Mouse (Mus musculus) cerebral cortex, adult 2 months (tissue): ENCODE data around the gene Arhgef17.

ENCODE experiments used
- WGBS: fragments of 180-500 bp; shearing (Covaris S2); methylation state at CpG from one replicate; pipeline ENCODE4 v1.1.7; 2018; 5-methylcytosine and 5-hydroxymethylcytosine counted together

The Arhgef17 gene

DNA sequence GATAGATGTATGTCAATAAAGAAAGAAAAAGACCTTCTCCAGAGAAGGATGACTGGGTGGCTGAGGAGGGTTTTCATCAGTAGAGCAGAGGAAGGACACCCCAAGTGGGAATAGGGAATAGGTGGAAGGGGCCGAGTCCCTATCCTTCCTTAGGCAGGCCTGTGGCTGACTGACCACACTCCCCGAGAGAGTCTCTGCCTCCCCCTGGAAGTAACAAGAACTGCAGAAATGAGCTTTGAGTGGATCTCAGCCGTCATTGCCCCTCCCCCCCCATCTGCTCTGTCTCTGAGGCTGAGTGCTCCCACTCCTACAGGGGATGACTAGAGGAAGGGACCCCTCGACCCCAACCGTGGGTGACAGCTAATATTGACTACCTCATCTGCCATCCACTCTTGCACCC lies 9.3 kb upstream of the Arhgef17 start:
- WGBS: 49% methylated on average over 5 of the region's 5 CpGs

DNA sequence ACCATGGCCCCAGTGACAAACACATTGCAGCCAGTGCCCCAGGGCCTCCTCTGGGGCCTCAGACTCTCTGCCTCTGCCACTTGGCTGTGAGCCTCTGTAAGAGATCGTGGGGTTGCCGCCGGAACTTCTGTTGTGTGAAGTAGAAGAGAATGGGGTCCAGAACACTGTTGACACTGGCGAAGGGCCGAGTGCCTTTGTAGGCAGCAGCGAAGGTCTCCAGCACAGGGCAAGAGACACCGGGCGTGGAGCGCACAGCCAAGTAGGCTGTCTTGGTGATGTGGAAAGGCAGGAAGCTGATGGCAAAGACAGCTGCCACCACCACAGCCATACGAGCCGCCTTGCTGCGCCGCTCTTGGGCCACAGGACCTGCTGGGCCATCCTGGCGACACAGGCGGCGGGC lies 6.2 kb upstream of the Arhgef17 start:
- WGBS: 79% methylated on average over 16 of the region's 16 CpGs

DNA sequence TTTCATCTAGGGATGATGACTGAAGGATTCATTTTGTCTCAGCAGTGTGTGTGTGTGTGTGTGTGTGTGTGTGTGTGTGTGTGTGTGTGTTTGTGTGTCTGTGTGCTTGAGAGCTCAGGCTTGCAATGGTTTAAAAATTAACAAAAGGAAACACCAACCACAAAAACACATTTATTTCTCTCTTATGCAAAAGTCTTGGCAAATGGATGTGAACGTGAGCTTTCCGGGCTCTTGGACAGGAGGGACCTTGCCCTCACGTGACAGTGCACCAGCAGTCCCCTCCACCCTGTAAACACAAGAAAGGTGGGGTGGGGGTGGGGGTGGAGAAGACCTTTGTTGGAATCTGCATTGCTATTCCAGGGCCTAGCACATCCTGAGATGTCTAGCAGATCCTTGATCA lies 5.6 kb upstream of the Arhgef17 start:
- 87% methylated on average over 3 of the region's 3 CpGs for WGBS

DNA sequence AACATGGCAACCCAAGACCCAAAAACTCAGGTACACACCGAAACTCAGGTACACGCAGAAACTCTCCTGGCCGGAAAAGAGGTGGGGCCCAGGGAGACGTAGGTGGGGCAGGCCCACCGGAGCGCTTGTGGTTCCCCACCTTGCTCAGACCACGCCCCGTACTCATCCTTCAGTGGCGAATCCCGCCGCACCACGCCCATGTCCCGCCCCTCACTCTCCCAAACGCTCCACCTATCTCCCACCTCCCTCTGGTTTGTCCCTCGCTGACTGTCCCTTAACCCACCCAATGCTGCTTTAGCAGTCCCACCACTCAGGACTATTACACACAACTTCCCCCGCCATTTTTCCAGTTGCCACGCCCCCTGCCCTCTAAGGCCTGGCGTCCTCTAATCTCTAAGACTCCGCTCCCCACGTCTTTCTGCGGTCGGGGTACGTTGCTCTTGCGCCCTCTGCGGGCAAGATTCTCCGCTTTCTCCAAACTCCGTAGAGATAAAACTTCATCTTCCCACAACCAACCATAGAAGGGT lies 637 bp upstream of the Arhgef17 start:
- 2% methylated on average over 27 of the region's 27 CpGs for WGBS

DNA sequence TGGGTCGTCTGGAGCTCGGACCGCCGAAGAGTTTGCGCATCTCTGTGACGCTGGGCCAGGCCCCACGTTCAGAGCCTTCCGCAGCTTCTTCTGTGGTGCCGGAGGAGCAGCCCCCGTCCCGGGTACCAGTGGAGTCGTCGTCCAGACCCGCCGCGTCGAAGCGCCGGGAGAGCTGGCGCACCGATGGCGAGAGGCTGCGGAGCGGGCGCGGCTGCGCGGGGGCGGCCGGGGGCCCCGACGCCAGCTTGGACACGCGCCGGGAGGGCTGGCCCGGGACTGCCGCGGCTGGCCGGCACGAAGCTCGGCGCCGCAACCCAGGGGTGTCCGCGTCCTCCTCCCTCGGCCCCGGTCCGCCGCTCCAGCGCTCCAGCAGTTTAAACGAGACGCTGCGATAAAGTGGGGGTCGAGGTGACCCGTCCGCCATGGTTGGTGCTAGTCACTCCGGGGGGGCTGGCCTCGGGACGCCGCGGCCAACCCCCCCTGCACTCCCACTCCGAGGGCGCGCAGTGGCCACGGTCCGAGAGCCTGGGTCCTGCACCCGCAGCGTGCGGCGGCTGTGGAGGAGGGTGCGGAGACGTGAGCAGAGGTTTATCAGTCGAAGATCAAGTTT lies 486 bp downstream of the Arhgef17 start:
- under 1% methylated on average over 73 of the region's 73 CpGs for WGBS

DNA sequence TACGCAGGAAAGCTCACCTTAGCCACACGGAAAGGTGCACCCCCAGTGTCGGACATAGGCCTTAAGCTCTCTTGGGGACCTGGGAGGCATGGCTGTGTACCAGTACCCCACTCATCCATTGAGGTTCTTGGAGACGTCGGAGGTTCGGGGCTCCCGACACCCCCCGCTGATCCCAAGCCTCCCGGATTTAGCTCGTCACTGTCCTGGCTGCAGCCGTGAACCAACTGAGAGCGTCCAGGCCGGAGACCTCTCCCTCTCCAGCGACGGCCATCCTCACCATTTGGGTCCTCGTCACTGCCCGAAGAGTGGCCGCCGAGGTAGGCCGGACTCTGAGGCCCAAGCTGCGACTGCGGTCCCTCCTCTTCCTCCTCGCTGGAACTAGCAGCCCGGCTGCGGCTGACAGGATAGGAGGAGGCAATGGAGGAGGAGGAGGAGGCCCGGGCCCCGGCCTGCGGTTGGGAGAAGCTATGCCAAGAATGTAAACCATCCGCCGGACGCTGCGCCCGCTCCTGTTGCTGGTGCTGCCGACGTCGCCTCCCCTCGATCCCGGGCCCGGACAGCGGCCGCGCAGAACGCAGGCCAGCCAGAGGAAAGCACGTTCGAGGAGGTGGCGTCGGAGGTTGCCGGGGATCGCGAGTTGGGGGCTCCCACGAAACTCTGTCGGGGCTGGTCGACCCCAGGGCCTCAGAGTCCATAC lies 1.1 kb downstream of the Arhgef17 start:
- WGBS: 26% methylated on average over 53 of the region's 53 CpGs

DNA sequence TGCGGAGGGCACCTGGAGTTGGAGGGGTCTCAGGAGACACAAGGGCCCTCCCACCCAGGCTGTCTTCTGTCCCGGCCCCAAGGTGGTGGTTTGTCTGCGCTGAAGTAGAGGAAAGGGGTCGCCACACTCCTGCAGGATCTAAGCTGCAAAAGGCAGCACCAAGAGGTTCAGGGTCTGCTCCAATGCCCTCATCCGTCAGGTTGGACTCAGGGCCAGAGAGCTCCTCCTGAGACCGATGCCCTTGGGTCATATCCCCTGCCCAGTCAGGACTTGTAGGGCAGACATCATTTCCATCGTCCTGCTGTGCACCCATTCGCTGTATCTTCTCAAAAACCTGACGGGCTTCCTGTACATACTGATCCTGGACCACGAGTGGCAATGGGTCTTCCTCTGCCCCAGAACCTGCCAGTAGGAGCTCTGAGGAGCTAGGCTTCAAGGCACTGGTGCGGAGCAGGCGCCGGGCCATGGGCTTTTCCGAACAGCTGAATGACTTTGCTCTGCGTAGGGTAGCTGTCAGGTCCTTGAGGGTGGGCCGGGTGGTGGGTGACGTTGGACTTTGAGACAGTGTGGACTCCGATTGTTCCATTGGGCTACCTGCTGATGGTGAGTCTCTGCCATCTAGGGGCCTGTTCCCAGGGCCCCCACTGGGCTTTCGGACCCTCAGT lies 2.1 kb downstream of the Arhgef17 start:
- WGBS: 90% methylated on average over 19 of the region's 19 CpGs

DNA sequence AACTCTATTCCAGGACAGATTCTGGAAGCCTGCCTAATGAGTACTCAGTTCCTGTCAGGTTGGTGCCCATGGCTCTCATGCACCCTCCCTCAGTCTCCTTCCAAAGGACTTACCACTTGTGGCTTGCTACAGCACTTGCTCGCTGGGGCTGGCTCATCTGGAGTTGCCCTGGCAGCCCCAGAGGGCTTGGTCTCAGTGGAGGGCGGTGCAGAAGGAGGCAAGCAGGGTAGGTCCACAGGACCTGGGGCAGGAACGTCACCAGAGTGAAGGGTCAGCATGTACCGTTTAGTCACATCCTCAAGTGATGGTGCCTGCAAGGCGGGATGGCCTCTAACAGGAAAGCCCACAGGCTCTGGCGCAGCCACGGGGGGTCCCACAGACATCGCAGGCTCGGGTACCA lies 3.5 kb downstream of the Arhgef17 start:
- WGBS: 77% methylated on average over 9 of the region's 9 CpGs

DNA sequence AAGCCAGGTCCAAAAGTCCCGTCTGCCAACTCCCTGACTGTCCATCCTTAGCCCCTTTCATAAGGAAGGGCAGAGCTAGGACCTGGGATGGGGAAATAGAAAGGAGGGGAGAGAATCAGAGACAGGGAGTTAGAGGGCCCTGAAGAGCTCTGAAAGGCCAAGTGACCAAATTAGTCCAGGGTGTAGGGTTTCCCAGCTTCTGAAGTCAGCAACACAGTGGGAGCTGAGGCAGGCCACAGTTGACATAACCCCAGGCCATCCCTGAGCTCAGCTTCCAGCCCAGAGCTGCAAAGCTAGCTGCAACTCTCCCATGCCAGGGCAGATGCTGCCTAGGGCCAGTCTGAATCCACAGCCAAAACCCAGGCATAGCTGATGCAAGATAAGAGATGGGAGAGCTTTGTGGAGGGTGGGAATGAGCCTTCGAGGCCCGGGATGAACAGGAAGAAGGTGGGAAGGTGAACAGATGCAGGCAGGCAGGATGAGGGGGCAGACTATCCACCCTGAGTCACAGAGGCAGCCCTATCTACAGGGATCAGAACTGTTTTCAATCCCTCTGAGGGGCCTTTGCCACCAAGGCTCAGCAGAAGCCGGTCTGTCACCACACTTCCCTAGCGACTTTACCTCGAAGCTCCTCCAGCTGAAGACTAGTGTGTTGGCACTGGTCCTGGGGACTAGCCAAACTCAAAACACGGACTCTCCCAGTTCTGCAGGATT lies 4.5 kb downstream of the Arhgef17 start:
- 36% methylated on average over 7 of the region's 7 CpGs for WGBS

DNA sequence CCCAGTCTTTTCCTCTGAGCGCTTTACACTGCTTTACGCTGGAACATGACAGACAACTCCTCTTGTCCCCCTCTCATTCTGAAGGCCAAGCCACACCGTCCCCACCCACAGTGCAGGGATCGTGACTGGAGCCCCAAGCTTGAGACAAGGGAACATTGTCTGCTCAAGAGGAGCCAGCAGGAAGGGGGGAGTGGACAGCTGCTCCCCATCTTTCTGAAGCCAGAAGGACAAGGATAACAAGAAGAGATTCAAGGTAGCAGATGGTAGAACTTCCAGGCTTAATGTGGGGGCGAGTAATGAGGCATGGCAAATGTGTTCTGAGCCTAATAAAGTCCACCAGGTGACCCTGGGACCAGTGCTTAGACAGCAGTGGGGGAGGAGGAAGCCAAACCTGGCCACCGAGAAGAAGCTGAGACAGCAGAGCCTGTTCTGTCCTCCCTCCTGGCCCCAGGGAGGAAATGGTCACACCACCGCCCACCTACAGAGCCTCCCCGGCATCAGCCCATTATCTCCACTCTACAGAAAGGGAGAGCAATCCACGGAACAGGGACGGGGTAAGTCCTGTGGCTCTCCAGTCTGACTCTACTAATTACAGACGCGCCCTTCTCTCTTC lies 5.5 kb downstream of the Arhgef17 start:
- 45% methylated on average over 12 of the region's 12 CpGs for WGBS

DNA sequence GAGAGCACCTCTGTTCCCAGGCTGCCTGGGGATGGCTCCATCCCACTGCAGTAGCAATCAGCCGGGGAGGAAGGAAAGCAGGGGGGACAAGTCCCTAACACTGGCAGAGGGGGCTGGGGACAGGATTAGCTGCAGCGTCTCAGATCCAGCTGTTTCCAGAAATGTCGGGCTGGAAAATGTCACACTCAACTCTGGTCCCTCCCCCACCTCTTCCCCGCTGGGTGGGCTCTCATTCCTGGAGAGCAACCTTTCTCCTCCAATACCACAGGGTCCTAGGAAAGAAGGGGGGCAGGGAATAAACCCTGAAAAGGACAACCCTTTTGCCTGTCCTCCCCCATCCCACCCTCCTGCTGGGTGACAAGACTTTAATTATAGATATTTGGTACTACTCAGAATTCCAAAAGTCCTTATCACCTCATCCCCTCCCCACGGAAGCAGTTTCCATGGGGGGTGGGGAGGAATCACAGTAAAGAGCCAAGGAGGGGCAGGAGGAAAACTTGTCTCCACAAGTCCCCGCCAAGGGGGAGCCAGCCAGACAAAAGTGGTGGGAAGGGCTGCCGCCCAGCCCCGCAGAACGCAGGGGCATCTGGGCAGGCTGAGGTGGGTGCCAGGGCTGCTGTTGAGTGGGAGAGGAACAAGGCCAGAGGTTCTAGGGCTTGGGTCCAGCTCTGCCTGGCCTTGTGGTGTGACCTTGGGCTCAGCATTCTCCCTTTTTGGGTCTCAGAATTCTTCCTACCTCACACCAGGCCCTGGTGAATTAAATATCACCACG lies 7.0 kb downstream of the Arhgef17 start:
- WGBS: 46% methylated on average over 10 of the region's 10 CpGs

DNA sequence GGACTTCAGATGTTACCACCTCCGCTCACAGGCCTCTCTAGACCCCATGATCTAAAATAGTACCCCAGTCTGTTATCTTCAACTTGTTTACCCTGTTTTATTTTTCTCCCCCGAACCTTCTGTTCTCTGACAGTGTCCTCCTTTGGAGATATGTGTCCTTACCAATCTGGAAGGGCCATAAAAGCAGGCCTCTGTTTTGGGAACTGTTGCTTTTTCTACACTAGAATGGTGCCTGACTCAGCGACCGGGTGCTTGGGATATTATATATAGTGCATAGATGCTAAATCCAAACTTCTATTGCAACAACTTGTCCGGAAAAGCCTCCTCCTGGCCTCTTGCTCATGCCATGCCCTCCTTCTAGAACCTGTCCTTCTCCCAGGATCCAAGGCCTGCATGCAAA lies 7.7 kb downstream of the Arhgef17 start:
- 58% methylated on average over 5 of the region's 5 CpGs for WGBS

DNA sequence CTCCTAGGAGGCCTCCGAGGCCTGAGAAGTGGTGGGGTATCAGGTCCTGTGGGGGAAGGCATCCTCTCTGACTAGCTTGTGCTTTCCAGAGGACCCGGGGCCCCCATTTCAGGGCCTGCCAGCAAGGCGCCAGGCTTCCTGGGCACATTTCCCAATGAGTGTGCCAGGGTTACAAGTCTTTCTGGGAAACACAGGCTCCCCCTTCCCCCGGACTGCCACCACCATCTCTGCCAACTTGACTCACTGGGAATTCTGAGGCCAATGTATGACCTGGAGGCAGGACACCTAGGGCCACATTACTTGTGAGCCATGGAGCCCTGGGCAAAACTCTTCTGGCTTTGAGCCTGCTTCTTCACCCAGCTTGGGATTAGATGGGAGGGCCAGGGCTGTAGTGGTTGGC lies 9.0 kb downstream of the Arhgef17 start:
- 40% methylated on average over 4 of the region's 4 CpGs for WGBS

DNA sequence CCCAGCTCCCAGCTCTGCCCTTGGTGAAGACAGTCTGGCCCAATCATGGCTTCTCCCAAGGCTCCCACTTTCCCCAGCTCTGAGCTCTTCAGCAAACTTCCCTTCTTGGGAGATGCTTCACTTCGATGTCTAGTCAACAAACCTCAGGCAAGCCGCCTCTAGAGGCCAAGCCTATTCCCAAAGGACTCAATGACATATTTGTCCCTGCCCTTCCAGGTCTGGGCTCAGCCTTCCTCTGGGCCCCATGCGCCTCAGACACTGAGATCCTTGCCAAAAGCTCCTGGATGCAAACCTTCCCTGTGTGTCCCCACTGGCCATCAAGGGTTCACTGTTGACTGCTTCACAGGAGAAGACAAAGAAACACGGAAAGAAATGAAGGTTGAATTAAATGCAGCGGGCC lies 10.6 kb downstream of the Arhgef17 start:
- WGBS: 88% methylated on average over 5 of the region's 5 CpGs

DNA sequence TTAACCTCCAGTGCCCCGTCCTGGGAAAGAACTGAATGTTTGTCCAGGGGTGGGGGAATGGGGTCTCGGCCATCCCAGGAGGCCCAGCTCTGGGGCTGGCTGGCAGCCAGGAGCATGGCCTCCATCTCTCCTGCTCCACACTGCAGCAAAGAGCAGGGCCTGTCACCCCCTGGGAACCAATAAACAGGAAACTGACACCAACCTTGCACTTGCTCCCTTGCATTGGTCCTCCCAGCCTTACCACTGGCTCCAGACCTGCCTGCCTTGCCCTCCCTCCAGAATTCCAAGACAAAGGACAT lies 12.1 kb downstream of the Arhgef17 start:
- 64% methylated on average over 2 of the region's 2 CpGs for WGBS

DNA sequence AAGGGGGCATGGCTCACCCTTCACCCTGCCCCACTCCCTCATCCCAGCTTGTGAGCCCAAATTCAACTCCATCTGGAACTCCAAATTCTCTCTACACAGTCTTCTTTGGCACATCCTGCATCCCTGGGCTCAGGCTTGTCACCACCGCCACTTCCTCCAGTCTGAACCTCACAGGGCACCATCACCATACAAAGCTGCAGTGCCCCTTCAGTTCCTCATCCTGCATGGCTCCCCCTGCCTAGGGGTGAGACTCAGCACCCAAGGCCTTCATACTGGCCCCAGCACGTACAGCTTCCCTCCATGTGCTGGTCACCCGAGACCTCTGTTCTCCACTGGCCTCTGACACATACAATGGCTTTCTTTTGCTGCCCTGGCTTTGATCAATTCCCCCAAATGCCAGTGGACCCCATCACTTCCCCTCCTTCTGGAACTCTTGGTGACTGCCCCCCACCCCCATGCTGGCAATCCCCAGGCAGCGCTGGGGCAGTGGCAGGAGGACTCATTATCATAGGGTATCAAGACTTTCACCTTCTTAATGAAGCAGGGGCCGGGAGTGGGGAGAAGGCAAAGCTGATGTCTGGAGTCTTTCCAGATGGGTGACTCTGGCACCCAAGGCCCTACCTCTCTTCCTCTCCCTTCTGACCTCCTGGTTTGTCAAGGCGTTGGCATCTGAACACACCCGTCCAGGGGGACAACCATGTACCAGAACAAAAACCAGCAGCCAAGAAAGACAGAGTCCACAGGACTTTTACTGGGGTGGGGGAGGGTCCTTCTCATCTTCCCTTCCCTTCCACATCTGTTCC lies 12.7 kb downstream of the Arhgef17 start:
- 80% methylated on average over 7 of the region's 7 CpGs for WGBS

DNA sequence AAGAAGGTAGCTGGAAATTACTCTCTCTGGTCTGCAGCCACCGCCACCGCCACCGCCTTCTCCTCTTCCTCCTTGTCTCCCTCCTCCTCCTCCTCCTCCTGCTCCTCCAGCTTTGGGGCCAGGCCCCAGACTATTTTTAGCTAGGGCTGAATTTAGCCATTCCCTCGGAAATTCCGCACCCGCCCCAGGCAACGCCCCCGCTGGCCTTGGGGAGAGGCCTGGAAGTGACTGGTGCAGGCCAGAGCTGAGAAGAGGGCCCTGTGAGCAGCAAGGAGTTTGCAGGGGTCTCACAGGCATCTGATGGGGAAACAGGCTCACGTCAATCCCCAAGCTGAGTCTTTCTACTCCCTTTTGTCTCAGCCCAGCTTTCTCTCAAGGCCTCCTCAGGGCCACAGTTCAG lies 13.7 kb downstream of the Arhgef17 start:
- WGBS: 44% methylated on average over 9 of the region's 9 CpGs

DNA sequence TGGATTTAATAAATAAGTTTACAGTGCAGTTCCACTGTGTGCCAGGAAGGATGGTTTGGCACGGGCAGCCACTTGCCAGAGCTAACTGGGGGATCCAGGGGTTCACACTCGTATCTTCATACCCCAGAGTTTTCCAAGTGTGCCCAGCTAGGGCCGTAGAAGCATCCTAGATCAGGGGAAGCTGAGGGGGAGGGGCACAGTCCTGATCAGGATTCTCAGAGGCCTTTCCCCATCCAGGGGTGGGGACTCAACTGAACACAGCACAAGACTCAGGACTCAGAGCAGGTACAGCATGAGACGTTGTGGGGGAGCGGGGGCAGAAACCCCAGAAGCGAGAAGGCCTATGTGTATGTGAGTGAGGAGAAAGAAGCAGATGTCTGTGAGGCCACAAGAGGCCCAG lies 14.2 kb downstream of the Arhgef17 start:
- 68% methylated on average over 6 of the region's 6 CpGs for WGBS

DNA sequence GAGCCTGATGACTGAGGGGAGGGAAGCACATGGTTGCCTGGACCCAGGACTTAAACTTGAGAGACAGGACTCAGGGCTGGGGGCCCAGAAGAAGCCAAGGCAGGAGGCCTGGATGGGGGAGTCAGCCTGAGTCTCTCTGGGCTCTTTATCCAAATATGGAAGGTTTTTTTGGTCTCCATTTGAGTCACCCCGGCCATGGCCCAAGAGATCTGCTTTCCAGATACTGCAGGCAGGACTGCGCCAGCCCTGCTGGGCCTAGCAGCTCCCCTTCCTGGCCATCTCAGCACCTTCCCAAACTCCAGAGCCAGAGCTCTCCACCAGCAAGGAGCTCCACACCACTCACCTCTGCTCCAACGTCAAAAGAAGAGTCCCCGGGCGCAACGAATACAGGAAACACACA lies 15.4 kb downstream of the Arhgef17 start:
- 87% methylated on average over 6 of the region's 6 CpGs for WGBS

DNA sequence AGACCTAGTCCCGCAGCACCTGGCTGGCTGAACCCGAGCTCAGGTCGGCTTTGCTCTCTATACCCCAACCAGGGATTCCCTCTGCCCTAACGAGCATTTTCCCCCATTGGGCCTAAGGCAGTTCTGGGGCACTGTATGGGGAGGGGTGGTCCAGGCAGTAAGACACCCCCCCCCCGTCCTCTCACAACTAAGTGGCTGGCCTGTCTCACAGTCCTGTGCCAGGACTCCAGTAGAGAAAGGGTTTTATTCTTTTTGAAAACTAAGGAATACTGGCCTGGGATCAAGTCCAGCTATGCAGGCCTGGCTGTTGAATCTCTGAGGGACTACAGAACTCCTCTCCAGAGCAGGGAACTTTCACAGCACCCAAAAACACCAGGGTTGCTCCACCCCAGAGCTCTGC lies 16.7 kb downstream of the Arhgef17 start:
- WGBS: 67% methylated on average over 5 of the region's 5 CpGs

DNA sequence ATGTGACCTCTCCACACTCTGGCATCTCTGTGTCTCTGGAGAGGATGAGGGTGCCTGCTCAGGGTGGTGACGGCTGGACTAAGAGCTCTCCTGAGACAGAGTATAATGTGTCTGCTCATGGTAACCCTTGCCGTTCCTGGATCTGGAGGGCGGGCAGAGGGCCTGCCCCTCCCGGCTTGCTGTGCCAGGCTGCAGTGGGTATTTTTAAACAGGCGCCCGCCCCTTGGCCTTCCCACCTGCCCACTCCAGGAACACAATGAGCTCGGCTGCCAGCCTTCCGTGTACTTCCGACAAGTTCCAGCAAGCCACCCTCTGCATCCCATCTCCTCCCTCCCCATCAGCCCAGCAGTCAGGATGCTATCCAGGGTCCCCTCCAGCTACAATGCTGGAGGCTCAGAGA lies 20.1 kb downstream of the Arhgef17 start:
- 45% methylated on average over 9 of the region's 9 CpGs for WGBS
